Mouse (Mus musculus) bone marrow, adult 2 months (tissue): ENCODE results near the gene Brd4.

Experiments used
- CTCF ChIP-seq: fragments of 200-500 bp; IDR thresholded peaks from 2 replicates; pipeline ENCODE4 v1.5.1; 2011; ENCODE audit warnings: low read length, control low read depth; ENCODE audit not compliant: control insufficient read depth, insufficient read depth
- POLR2A ChIP-seq: fragments of 200-500 bp; IDR thresholded peaks from 2 replicates; pipeline ENCODE4 v1.6.1; 2011; ENCODE audit warnings: low read depth, mild to moderate bottlenecking, control low read depth, low read length, borderline replicate concordance; ENCODE audit not compliant: control insufficient read depth

DNA sequence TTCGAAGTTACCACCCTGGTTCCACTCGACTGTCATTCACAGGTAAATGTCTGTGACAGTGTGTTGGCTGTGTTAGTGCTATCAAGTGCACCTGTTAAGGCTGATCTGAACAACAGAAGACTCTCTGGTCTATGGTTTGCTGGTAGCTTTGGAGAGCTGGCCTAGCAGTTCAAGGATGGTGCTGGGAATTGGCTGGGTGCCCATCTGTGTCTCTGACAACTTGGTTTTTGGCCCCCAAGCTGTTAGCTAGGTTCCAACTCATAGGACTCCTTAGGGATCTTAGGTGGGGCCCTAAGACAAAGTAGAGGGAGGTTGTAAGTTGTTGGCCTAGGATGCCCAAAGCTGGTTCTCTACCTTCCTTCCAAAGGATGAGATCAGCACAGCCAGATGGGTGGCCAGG, 84.7 kb downstream of the Brd4 start:
- TF ChIP-seq CTCF = no peak
- no peak for TF ChIP-seq POLR2A
